Mouse (Mus musculus): ENCODE measurements around the gene Atl2.

DNA sequence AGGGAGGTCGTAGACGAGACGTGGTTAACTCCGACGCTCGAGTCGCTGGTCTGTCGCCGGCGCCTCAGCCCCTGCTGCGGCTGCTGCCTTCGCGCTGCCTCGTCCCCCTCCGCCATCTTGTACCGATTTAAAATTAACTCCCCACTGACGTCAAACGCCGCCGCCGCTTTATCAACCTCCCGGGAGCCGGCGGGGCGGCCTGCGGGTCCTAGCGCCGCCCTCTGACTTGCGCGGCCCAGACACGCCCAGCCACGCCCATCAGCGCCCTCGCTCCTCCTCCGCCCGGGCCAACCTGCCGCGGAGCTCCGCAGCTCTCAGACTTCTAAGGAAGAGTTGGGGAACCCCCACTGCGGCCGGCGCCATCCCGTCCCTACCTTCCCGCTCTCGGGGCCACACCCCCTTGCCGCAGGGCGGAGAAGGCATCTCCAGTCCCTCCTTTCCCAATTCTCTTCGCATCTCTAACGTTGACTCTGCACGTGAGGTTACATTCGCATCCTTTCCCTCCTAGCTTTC is at the start of gene Atl2:
- TF ChIP-seq CTCF (IDR thresholded peaks at IDR 0.05; ENCODE audit: borderline replicate concordance, extremely low read depth, insufficient read depth, insufficient read length) = no peak
- TF ChIP-seq POLR2A (IDR thresholded peaks at IDR 0.05; ENCODE audit: borderline replicate concordance, extremely low read depth, insufficient read depth, insufficient read length, poor library complexity, severe bottlenecking) = peak; percentile 71; the same call in 1 of the 2 replicates

Data from brain, embryonic 14.5 days (tissue).